Mouse (Mus musculus) megakaryocyte progenitor cell, adult 5-6 weeks (primary cell): ENCODE measurements at regions not wholly inside any gene's neighbourhood (a gene's known extent, or its start where the extent isn't known, plus 50 kb on each side); places are given as distances from the start of the nearest gene placed in this dataset.

ENCODE experiments used
- ATAC-seq: replicated peaks from 2 replicates; pipeline ENCODE4 v1.8.0; 2016; ENCODE audit warnings: mild to moderate bottlenecking, moderate TSS enrichment, inconsistent platforms; ENCODE audit not compliant: poor library complexity

DNA sequence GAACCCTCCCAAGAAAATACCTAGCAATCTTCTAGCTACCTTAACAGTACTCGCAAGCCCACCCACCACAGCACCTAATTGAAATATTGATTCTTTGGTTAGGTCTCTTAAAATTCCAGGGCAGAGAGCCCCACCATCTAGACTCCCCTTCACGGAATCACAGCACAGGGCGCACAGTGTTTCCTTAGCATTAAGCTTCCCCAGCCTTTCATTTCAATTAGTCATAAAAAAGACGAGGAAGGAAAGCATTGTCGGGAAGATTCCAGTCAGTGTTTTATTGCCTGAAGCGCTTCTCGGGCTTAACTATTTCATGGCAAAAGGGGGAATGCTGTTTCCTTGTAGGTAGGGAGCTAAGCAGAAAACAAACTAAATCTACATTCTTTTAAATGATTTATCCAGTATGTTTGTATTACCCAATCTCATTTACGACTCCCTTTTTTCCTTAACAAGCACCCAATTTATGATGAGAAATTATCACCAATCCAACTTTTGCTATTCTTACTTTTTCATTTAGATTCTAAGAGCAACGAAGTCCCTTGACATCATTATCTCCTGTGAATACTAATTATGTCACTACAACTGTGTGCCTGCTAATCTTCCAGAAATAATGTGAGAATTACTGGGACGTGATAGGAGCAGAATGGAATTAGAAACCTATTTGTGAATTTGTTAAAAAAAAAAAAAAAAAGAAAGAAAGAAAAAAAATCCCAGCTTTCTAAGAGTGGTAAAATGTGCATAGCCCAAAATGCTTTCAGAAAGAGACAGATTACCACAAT lies 312.6 kb downstream of the Qdpr start:
- no peak for ATAC-seq

DNA sequence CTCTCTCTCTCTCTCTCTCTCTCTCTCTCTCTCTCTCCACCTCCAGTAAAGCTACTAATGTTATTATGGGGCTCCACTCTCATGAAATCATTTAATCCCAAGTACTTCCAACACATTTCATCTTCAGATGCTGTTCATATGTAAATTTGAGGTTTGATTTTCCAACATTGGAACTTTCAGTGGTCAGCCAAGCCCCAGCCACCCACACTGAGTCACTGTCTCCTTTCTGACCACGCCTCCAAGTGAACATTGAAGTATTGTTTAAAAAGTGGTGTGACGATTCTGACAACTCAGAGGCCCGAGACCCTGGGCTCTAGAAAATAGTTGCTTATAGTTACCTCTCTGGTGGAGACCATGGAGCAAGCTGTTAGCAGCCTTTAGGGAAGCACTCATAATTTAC lies 313.3 kb downstream of the Qdpr start:
- ATAC-seq = no peak

DNA sequence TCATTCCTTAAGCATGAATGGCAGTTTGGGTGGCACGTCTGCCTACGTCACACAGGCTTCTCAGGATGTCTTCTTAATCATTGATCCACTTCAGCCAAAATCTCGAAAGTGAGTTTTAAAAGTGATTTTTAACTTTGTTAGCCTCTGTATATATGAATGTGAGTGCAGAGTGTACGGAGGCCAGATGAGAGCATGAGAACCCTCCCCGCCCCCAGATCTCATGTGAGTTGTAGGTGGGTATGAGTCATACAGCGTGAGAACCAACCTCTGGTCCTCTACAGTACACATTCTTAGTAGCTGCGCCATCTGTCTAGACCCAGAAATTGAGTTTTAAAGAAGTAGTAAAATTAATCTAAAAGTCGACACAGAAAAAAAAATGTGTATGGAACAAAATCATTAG lies 322.1 kb downstream of the Qdpr start:
- no peak for ATAC-seq

DNA sequence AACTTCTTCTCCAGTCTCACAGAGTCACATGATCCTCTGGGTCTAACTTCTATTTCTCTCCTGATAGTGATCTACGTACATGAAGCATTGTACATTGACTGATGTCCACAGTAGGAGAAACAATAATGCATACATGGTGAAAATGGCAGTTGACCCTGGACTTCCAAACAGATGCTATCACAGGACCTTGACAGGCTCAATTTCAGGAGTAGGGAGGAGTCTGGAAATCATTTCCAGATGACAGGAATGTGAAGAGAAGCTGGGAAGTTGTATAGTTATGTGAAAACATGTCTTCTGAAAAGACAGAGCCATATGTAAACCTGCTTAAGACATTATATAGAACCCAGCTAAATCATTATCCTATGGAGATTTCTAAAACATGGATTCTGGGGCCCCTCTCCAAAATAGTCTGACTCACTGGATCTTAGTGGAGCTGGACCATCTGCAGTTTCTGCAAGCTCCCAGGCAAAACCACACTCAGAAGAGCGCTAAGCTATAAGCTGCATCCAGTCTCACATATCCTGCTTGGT lies 322.3 kb upstream of the Ldb2 start:
- ATAC-seq = no peak

DNA sequence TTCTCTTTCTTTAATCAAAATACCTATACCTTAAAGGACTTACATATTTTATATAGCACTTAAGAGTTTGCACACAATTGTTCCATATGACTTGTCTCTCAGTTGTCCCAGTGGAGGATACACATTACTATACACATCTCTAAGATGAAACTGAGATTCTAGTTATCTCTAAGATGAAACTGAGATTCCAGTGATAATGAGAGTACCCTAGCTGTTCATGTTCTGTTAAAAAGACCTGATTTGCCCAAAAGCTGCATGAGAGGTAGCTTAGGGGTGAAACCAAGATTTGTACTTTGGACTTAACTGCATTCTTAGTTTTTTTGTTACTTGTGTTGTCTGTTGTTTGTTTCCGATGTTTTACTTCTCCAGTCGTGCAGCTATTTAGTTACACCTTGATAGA lies 320.3 kb upstream of the Ldb2 start:
- no peak for ATAC-seq

DNA sequence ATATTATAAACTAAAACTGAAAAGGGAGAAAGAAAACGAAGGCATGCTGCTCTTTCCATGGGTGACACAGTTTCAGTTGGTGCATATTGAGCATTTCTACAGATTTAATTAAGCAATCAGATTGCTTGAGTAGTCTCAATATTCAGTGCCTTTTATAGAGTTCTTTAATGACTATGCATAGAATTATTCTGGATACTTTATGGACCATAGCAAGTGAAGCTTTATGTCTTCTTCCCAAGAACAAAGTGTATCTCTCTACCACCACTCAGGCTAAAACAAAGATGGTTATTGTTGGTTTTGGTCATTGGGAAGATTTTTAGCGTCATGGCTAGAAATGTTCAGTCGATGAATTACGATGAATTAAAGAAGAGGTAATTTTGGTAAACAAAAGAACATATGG lies 311.8 kb upstream of the Ldb2 start:
- ATAC-seq = no peak

DNA sequence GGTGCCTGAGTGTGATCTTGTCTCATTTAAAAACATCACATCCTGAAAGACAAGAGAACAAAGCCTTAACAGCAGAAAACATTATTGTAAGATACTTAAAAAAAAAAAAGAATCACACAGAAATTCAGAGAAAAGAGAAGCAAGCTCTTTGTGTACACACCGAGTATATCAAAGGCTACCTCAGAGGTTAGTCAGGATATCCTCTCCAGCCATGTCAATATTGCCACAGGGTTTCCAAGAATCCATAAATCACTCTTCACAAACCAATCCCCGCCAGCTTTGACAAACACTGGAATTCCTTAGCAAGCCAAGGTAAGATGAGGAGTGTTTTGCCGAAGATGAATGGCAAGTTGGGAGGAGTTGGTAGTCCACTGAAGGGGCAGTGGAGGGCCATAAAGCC lies 311.3 kb upstream of the Ldb2 start:
- ATAC-seq = no peak

DNA sequence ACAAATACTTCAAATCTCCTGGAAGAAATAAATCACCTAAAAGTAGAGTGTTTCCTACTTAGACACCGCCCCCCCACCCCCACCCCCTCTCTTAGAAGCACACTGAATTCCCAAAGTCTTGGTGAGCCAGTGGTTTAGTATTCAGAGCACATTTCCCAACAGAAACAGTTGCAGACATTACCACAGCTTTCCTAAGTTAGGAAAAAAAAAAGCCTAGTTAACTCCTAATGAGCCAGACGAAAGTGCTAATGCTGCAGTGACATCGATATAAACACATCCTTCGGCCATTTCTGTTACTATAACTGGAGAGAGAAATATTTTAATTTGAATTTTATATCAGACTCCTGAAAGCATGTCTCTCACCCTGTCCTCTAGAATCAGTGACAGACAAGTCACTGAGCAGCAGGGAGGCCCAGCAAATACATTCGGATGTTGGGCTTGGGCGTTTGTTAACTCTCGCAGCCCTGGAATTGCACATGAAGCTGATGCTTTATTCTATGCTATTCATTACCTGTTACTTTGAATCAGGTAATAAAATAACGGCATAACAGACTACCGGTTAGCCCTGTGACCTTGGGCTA lies 305.8 kb upstream of the Ldb2 start:
- no peak for ATAC-seq

DNA sequence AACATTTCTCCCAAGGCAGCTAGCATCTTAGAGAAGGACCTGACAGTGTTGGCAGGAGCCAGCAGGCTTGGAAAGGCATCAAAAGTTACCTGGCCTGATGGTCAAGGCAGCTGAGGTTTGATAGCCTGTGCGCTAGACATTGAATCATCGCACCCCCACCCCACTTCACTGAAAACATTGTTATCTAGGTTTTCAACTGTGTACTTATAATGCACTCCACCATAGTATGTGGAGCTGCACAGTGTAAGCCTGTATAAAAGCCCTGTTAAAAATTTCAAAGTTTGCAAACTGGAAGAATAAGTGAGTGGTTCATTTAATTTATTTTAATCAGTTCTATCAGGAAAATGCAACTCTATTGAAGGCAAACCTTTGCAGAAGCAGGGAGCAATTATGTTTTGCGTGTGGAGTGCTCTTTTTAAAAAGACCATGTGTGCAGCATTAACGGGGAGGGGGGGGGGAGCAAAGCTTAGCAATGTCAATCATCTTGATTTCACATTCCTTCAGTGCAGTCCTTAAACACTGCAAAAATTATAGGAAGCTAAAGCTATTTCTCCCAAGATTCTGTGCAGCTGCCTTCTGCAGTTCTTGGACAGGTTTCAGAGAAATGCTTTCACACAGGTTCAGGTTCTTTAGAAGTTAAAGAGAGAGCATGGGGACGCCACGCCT lies 304.4 kb upstream of the Ldb2 start:
- ATAC-seq = no peak

DNA sequence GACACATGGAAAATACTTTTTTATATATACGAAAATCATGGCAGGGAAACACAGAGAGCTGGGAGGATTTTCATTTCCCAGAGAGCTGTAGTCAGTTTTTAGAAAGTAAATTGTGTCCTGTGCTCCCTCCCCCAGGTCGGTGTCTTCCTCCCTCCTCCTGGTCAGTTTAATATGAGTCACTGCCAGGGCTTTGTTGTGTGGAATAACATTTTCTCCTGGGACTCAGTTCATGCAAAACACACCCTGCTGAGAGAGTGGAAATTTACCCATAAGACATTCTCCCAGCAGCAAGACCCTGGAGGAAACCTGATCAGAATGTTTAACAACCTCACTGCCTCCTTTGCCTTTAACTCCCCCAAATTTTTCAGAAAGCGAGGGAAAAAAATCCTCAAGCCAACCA lies 303.2 kb upstream of the Ldb2 start:
- ATAC-seq = no peak

DNA sequence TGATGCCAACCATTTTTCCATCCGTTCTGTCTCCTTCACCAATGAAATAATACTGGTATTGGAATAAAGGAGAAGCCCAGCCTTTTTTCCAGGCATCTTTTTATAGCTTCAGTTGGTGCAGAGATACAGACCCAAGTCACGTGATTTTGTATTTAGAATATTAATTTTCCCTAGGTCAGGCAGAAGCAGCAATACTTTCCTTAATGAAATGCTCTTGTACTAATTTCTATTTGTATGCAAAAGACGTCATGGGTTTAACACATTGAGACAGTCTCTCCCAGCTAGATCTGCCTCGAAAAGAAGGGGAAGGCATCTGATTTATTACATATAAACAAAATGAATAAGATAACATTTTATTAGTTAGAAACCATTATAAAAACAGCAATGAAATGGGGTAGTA lies 302.3 kb upstream of the Ldb2 start:
- no peak for ATAC-seq

DNA sequence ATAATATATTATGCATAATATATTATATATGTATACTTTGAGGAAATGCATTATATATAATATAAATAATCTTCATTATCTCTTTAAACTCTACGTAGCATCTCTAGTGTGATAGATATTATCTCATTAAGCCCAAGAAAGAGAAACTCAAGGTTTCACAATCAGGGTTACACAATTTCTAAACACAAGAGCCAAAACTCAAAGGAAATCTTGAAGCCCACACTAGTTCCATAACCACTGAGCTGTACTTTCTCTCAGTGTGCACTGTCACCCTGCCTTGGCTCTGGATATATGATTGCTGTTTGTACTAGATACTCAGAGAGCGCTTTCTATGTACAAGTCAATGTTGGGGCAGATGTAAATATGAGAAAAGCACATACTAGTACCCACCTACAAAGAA lies 299.6 kb upstream of the Ldb2 start:
- ATAC-seq = peak; percentile 55; the same call in 1 of the 2 replicates

DNA sequence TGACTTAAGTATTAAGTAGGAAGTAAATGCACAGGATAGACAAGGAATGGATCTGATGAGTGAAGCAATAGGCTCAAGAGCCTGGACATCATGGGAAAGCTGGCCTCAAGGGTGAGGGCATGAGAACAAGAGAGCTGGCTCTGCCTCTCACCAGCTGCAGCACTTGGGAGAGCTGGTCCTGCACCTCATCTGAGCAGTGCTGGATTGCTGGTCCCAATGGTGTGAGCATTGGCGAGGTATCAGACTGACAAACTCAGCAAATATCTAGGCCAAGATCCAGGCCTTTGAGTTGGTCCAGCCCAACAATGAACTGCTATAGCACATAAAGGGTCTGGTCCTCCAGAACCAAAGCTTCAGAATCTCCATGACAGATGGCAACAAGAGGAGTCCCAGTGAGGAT lies 298.5 kb upstream of the Ldb2 start:
- no peak for ATAC-seq

DNA sequence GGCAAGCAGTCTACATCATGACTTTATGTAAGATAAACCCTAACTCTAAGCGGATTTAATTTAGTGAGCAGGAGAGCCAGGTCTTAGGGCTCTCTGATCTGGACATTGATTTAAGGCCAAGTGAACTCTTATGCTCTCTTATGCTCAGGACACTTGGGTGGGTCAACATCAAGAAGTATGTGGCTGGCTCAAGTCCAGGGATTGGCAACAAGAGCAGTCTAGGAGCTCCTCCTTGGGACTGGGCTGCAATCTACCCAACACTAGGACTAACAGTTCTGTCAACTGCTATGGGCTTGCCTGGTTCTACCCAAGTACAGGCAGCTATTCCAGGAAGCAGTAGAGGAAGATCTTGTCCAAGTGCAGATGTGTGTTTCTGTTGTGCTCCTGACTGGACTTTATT lies 285.3 kb upstream of the Ldb2 start:
- ATAC-seq = no peak

DNA sequence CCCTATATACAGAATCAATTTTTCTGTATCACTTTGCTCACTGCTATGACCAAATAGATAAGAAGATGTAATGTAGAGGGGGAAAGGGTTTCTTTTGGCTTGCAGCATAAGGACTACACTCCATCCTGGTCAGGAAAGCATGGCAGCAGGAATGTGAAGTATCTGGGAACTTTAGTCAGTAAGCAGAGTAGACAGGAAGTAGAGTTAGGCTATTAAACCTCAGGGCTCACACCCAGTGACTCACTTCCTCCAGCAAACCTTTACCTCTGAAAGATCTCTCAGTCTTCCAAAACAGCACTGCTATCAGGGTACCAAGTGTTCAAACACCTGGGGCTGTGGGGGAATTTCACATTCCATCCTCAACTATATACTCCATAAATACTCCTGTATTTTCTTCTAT lies 283.1 kb upstream of the Ldb2 start:
- no peak for ATAC-seq

DNA sequence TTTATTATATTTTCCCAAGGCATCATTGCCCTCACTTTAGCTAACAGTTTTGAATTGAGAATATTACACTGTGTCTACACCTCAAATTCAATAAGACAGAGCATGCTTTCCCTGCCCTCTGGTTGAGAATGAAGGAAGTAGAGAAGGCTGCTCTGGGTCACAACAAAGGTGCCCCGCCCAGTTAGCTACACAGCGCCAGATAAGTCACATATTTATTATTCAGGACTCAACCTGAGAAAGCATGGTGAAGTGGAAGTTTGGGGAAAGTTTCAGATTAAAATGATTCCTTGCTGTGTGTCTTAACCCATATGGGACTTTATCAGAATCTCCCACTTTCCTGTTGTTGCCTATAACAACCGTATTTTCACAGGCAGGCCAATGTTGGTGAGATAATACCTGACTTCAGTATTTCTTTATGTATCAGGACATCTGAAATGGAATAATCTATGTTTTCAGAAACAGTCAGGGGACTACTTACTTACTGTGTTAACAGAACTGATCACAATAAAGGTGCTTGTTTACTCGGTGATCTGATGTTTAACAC lies 276.9 kb upstream of the Ldb2 start:
- ATAC-seq = peak; percentile 43

DNA sequence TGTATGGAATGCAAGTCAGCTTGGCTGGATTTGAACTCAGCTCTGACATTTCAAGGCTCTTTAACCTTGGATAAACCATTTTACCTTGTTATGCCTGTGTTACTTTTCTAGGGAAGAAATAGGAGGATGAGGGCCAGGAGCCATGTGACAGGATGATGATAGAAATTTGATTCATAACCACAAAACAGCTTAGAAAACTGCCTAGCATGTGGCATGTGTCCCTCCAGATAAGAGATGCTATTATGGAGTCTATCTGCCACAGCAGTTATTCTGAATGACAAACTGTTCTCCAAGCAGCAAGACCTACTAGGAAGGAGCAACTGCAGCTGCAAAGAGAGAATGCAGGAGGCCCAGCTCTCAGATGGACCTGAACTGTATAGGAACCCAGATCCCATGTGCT lies 275.7 kb upstream of the Ldb2 start:
- peak; percentile 84 for ATAC-seq

DNA sequence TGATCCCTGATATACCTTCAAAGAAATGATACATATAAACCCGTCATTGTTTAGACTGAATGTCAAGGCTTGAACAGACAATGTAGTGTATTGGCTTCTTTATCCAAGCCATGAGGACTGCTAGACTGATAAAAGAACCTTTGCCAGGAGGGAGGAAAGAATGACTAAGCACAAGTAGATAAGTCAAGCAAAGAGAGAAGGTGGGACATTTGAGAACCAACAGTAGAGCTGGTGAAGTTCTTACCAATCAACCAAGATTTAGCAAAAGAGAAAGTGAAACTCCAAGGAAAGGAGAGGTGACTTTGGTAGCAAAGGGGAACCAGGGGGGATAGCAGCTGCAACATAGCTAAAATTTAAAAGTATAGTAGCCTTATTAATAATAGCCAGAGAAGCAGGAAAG lies 273.0 kb upstream of the Ldb2 start:
- ATAC-seq = peak; percentile 32

DNA sequence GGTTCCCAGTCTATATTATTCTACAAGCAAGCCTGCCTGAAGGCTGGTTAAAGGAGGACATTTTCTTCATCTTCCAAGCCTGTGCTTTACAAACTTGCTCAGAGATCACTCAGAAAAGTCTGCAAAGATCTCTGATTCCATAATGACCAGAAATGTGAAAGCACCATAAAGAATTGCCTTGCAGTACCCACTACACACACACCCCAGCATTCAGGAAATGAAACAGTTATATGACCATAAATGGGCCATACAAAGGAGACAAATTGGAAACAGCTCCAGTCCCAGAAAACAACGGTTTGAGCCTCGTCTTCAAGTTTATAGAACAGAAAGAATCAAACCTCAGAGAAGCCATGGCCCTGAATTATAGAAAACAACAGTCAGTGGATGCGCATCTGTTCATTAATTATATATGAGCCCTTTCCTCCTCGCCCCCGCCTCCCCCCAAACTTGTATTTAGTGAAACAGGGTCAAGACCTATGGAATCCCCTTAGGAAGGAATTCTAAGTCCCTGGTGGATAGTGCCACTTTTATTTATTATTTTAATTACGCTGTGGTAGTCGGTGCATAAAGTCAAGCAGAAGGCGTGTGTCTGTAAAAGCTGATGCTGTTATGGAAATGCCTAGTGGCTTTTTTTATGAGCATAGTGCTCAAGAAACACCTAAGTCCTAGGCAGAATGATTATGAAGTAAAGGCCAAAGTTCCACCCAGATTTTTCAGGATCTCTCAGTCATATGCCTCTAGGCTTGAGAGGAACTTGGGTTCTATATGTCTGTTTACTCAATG lies 266.6 kb upstream of the Ldb2 start:
- ATAC-seq = no peak

DNA sequence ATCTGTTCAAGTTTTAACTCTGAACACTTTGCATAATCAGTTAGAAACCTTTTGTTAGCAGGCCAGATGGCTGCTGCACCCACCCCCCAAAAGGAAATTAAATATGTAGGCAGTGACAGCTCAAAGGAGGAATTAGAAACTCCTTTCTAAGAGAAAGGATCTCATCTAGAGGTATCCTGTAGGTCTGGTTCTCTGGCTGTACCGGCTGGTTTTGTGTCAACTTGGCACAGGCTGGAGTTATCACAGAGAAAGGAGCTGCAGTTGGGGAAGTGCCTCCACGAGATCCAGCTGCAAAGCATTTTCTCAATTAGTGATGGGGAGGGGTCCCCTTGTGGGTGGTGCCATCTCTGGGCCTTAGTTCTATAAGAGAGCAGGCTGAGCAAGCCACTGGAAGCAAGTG lies 263.1 kb upstream of the Ldb2 start:
- no peak for ATAC-seq

DNA sequence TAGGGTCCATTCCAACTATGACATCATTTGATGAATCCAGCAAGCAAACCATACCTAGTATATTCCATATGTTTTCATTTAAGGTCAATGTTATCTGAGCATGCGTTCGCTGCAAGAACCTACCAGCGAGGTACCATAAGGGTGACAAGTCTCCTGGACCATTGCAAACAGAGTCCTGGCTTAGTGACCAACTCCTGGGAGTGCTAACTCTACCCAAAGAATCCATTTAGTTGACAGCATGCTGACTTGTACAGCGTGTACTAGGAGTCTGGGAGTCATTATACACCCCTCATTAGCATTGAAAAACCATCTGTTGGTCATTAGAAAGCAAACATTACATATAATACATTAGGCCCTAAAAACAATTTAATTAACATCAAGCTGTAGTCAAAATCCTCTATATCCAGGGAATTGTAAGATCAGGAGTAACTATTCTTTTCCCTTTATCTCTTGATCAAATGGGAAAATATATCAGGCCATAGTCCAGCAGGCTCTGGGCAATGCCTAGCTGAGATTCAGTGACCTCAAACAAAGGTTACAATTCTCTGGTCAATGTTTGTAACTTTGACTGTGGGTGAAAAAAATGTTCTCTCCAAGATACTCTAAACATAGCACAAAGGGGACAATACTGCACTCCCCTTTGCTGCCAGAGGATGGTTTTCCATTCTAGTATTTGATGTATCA lies 255.9 kb upstream of the Ldb2 start:
- no peak for ATAC-seq
